In the genomic region with DNA sequence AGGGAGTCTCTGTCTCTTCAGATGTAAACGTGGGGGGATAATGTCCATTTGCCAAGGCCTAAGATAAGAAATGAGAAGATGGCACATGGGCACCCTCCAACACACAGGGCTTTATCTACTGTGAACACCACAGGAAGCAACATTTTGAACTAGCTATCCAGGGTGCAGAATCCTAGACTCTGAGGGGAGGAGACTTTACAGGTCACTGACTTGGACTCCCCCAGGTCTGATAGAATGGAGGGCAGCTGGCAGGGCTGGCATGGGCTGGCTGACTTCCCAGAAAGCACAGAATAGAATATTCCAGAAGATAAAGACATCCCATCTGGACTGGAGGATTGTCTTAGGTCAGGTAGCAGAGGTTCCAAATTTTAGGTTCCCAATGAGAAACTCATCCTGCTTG, we compare ENCODE assay signal across 14 mouse cellular contexts.
DNase-seq lines count a peak whose midpoint lies in the region; ATAC-seq and TF ChIP-seq lines count a peak whose summit lies in the region.
"Had no signal": no experiment of that assay in that cellular context is flagged by ENCODE, and none has a peak within 500 bp of the region (broad histone marks: within the 10 kb centered on the region; RNA-seq: fewer than 3 reads in every experiment).

No protein-coding gene starts in this region.

- peaks cover 12% of the 10 kb centered on the region for H3K9me3 ChIP-seq in hindbrain, embryonic 13.5 days
- H3K9me3 ChIP-seq in hindbrain, embryonic 16.5 days (ENCODE audit: control insufficient read depth, low read length), result peaks cover 6% of the 10 kb centered on the region; the same call in 1 of the 2 replicates

- peaks cover 11% of the 10 kb centered on the region for H3K4me1 ChIP-seq in hindbrain, embryonic 13.5 days (replicated peaks)
- H3K4me1 ChIP-seq in hindbrain, embryonic 16.5 days (ENCODE audit: control insufficient read depth, insufficient read depth, low read depth, low read length), result peaks cover 8% of the 10 kb centered on the region
- peaks cover 9% of the 10 kb centered on the region; the same call in 1 of the 2 replicates for H3K4me1 ChIP-seq in embryonic fibroblast, embryonic 13.5 days (ENCODE audit: control insufficient read depth, insufficient read depth, low read length)
- H3K4me1 ChIP-seq: forebrain, embryonic 13.5 days had no signal

- WGBS in hindbrain, embryonic 13.5 days, result 83% methylated on average over 1 of the region's 1 CpGs
- WGBS in hindbrain, embryonic 16.5 days, result 69% methylated on average over 1 of the region's 1 CpGs

- peaks cover 3% of the 10 kb centered on the region; the same call in 1 of the 2 replicates for H3K36me3 ChIP-seq in hindbrain, embryonic 13.5 days
- H3K36me3 ChIP-seq in hindbrain, embryonic 16.5 days (ENCODE audit: control insufficient read depth, insufficient read depth, low read length), result no peaks in the 10 kb centered on the region
- H3K36me3 ChIP-seq: neural tube, embryonic 15.5 days had no signal

- H3K27ac ChIP-seq in hindbrain, embryonic 13.5 days, result peak overlapping the region; percentile 30; the same call in 1 of the 2 replicates
- no peak overlapping the region for H3K27ac ChIP-seq in hindbrain, embryonic 16.5 days (ENCODE audit: low read depth, low read length)
- peak overlapping the region; percentile 21; the same call in 1 of the 2 replicates for H3K27ac ChIP-seq in embryonic fibroblast, embryonic 13.5 days (ENCODE audit: insufficient read depth, low read length)
- H3K27ac ChIP-seq: forebrain, embryonic 13.5 days; layer of hippocampus, adult 2 months had no signal

- H3K4me3 ChIP-seq in hindbrain, embryonic 13.5 days, result no peak overlapping the region
- H3K4me3 ChIP-seq in hindbrain, embryonic 16.5 days (ENCODE audit: low read length), result no peak overlapping the region
- no peak overlapping the region for H3K4me3 ChIP-seq in embryonic fibroblast, embryonic 13.5 days (ENCODE audit: insufficient read depth, low read length)
- H3K4me3 ChIP-seq: forebrain, embryonic 13.5 days; gastrocnemius, adult 2 months; layer of hippocampus, adult 2 months; neural tube, embryonic 15.5 days had no signal

- peak; percentile 51 to 55 for DNase-seq in cerebellum, postnatal 14 days
- DNase-seq in cerebellum, adult 9-10 months, result no peak
- DNase-seq in kidney, postnatal 25 days, result peak; percentile 83 to 85
- DNase-seq in thymus, adult 18-20 months, result no peak
- no peak for DNase-seq in lung, postnatal 4 days
- DNase-seq: right cerebral cortex, postnatal 14 days; thymus, postnatal 14 days had no signal

- TF ChIP-seq POLR2A in embryonic fibroblast, embryonic 13.5 days (IDR thresholded peaks at IDR 0.05; ENCODE audit: low read depth, low read length), result no peak

- no peak overlapping the region for H3K4me2 ChIP-seq in hindbrain, embryonic 13.5 days
- no peak overlapping the region for H3K4me2 ChIP-seq in hindbrain, embryonic 16.5 days (ENCODE audit: low read length)
- H3K4me2 ChIP-seq: forebrain, embryonic 13.5 days; neural tube, embryonic 15.5 days had no signal

- no peak for ATAC-seq in hindbrain, embryonic 13.5 days (ENCODE audit: low FRiP score)
- no peak for ATAC-seq in hindbrain, embryonic 16.5 days
- ATAC-seq: forebrain, embryonic 13.5 days had no signal

- H3K9ac ChIP-seq in hindbrain, embryonic 13.5 days, result no peak overlapping the region
- no peak overlapping the region for H3K9ac ChIP-seq in hindbrain, embryonic 16.5 days (ENCODE audit: low read depth, low read length)
- H3K9ac ChIP-seq: forebrain, embryonic 13.5 days; neural tube, embryonic 15.5 days had no signal

- H3K27me3 ChIP-seq in hindbrain, embryonic 13.5 days, result no peaks in the 10 kb centered on the region
- H3K27me3 ChIP-seq in hindbrain, embryonic 16.5 days (replicated peaks; ENCODE audit: control insufficient read depth, insufficient read depth, low read length), result no peaks in the 10 kb centered on the region
- H3K27me3 ChIP-seq: forebrain, embryonic 13.5 days; neural tube, embryonic 15.5 days had no signal

- TF ChIP-seq CTCF in embryonic fibroblast, embryonic 13.5 days (IDR thresholded peaks at IDR 0.05; ENCODE audit: borderline replicate concordance, insufficient read depth, low read length), result no peak

Comparison
In these comparisons a context has a peak if more than half of its experiments do, and no peak if none do; other contexts are left out.
1. DNase-seq: peak in cerebellum, postnatal 14 days (2 of 2) and kidney, postnatal 25 days (2 of 2); none in cerebellum, adult 9-10 months (single experiment), thymus, adult 18-20 months (0 of 2) and lung, postnatal 4 days (0 of 2).